Mouse (Mus musculus): Measurements from ENCODE around the gene Dnm1.

- TF ChIP-seq CTCF (IDR thresholded peaks at IDR 0.05) (no peak), EP300 (IDR thresholded peaks at IDR 0.05) (no peak)
Observed at GRCm38 (mm10) chr2:32392063-32392462, 38.9 kb upstream of the Dnm1 start.

All from lung, postnatal 0 days (tissue).